Mouse (Mus musculus): ENCODE data around the gene Fbn1. TPM values are rescaled to one million over a fixed set of nuclear protein-coding genes. Genes with fewer than 3 reads are reported as not detected.

The Fbn1 gene
- polyA plus RNA-seq, 1 experiment from 2014 or later, result 5.7 TPM

- no peaks in the 10 kb centered on the region for H3K36me3 ChIP-seq (ENCODE audit: control insufficient read depth, insufficient read depth, low read length)
- WGBS, result 77% methylated on average over 3 of the region's 3 CpGs
- H3K27ac ChIP-seq (ENCODE audit: low read depth, low read length), result no peak overlapping the region
- H3K27me3 ChIP-seq (replicated peaks; ENCODE audit: control insufficient read depth, insufficient read depth, low read length), result no peaks in the 10 kb centered on the region
- DNase-seq (ENCODE audit: low spot score) (no peak), ATAC-seq (replicated peaks; ENCODE audit: low FRiP score) (no peak)
- no peak overlapping the region for H3K9ac ChIP-seq (ENCODE audit: low read depth, low read length)
- H3K4me3 ChIP-seq (ENCODE audit: low read depth, low read length), result no peak overlapping the region
- H3K9me3 ChIP-seq (ENCODE audit: control insufficient read depth, low read length), result no peaks in the 10 kb centered on the region
- no peak overlapping the region for H3K4me2 ChIP-seq
- no peaks in the 10 kb centered on the region for H3K4me1 ChIP-seq (replicated peaks; ENCODE audit: control insufficient read depth, insufficient read depth, low read length)
These were observed 30.4 kb downstream of the Fbn1 start for GRCm38 (mm10) chr2:125477367-125477766.

- H3K9me3 ChIP-seq (ENCODE audit: control insufficient read depth, low read length), result no peaks in the 10 kb centered on the region
- no peak for DNase-seq (ENCODE audit: low spot score)
- no peaks in the 10 kb centered on the region for H3K4me1 ChIP-seq (replicated peaks; ENCODE audit: control insufficient read depth, insufficient read depth, low read length)
- no peak overlapping the region for H3K4me3 ChIP-seq (ENCODE audit: low read depth, low read length)
- no peak for ATAC-seq (replicated peaks; ENCODE audit: low FRiP score)
- H3K36me3 ChIP-seq (ENCODE audit: control insufficient read depth, insufficient read depth, low read length), result no peaks in the 10 kb centered on the region
- H3K9ac ChIP-seq (ENCODE audit: low read depth, low read length), result no peak overlapping the region
- 78% methylated on average over 3 of the region's 3 CpGs for WGBS
- no peak overlapping the region for H3K27ac ChIP-seq (ENCODE audit: low read depth, low read length)
- H3K27me3 ChIP-seq (replicated peaks; ENCODE audit: control insufficient read depth, insufficient read depth, low read length), result no peaks in the 10 kb centered on the region
- H3K4me2 ChIP-seq, result no peak overlapping the region
These were observed 31.6 kb downstream of the Fbn1 start for GRCm38 (mm10) chr2:125476231-125476630.

GRCm38 (mm10) chr2:125474690-125475089, 33.1 kb downstream of the Fbn1 start:
- H3K4me1 ChIP-seq (replicated peaks; ENCODE audit: control insufficient read depth, insufficient read depth, low read length), result peaks cover 6% of the 10 kb centered on the region; the same call in 1 of the 2 replicates

GRCm38 (mm10) chr2:125473228-125473627, 34.6 kb downstream of the Fbn1 start:
- Histone ChIP-seq H3K9ac (ENCODE audit: low read depth, low read length) (no peak overlapping the region), H3K4me3 (ENCODE audit: low read depth, low read length) (no peak overlapping the region), H3K4me2 (no peak overlapping the region), H3K9me3 (ENCODE audit: control insufficient read depth, low read length) (no peaks in the 10 kb centered on the region), H3K4me1 (replicated peaks; ENCODE audit: control insufficient read depth, insufficient read depth, low read length) (peaks cover 6% of the 10 kb centered on the region; the same call in 1 of the 2 replicates), H3K36me3 (ENCODE audit: control insufficient read depth, insufficient read depth, low read length) (no peaks in the 10 kb centered on the region), H3K27ac (ENCODE audit: low read depth, low read length) (no peak overlapping the region), H3K27me3 (replicated peaks; ENCODE audit: control insufficient read depth, insufficient read depth, low read length) (no peaks in the 10 kb centered on the region)
- WGBS, result 66% methylated on average over 2 of the region's 2 CpGs
- ATAC-seq (replicated peaks; ENCODE audit: low FRiP score) (no peak), DNase-seq (ENCODE audit: low spot score) (no peak)

More at GRCm38 (mm10) chr2:125474690-125475089, 33.1 kb downstream of the Fbn1 start:
- Histone ChIP-seq H3K4me2 (no peak overlapping the region), H3K36me3 (ENCODE audit: control insufficient read depth, insufficient read depth, low read length) (no peaks in the 10 kb centered on the region), H3K9ac (ENCODE audit: low read depth, low read length) (no peak overlapping the region), H3K27me3 (replicated peaks; ENCODE audit: control insufficient read depth, insufficient read depth, low read length) (no peaks in the 10 kb centered on the region), H3K9me3 (ENCODE audit: control insufficient read depth, low read length) (no peaks in the 10 kb centered on the region), H3K27ac (ENCODE audit: low read depth, low read length) (no peak overlapping the region), H3K4me3 (ENCODE audit: low read depth, low read length) (no peak overlapping the region)
- 75% methylated on average over 5 of the region's 5 CpGs for WGBS
- no peak for DNase-seq (ENCODE audit: low spot score)
- no peak for ATAC-seq (replicated peaks; ENCODE audit: low FRiP score)

- H3K27ac ChIP-seq (ENCODE audit: low read depth, low read length), result no peak overlapping the region
These were observed 36.1 kb downstream of the Fbn1 start for GRCm38 (mm10) chr2:125471721-125472120.

GRCm38 (mm10) chr2:125470553-125471295, 37.1 kb downstream of the Fbn1 start:
- no peak for ATAC-seq (replicated peaks; ENCODE audit: low FRiP score)
- WGBS, result 42% methylated on average over 8 of the region's 8 CpGs
- no peak overlapping the region for H3K27ac ChIP-seq (ENCODE audit: low read depth, low read length)

More at GRCm38 (mm10) chr2:125471721-125472120, 36.1 kb downstream of the Fbn1 start:
- 86% methylated on average over 4 of the region's 4 CpGs for WGBS
- Histone ChIP-seq H3K4me2 (no peak overlapping the region), H3K4me3 (ENCODE audit: low read depth, low read length) (no peak overlapping the region), H3K9ac (ENCODE audit: low read depth, low read length) (no peak overlapping the region), H3K27me3 (replicated peaks; ENCODE audit: control insufficient read depth, insufficient read depth, low read length) (no peaks in the 10 kb centered on the region), H3K36me3 (ENCODE audit: control insufficient read depth, insufficient read depth, low read length) (no peaks in the 10 kb centered on the region), H3K9me3 (ENCODE audit: control insufficient read depth, low read length) (no peaks in the 10 kb centered on the region), H3K4me1 (replicated peaks; ENCODE audit: control insufficient read depth, insufficient read depth, low read length) (peaks cover 6% of the 10 kb centered on the region; the same call in 1 of the 2 replicates)
- no peak for DNase-seq (ENCODE audit: low spot score)
- no peak for ATAC-seq (replicated peaks; ENCODE audit: low FRiP score)

GRCm38 (mm10) chr2:125464036-125464435, 43.8 kb downstream of the Fbn1 start:
- ATAC-seq (replicated peaks; ENCODE audit: low FRiP score), result no peak

More at GRCm38 (mm10) chr2:125470553-125471295, 37.1 kb downstream of the Fbn1 start:
- DNase-seq (ENCODE audit: low spot score), result no peak
- H3K4me3 ChIP-seq (ENCODE audit: low read depth, low read length), result no peak overlapping the region
- no peaks in the 10 kb centered on the region for H3K36me3 ChIP-seq (ENCODE audit: control insufficient read depth, insufficient read depth, low read length)
- no peaks in the 10 kb centered on the region for H3K27me3 ChIP-seq (replicated peaks; ENCODE audit: control insufficient read depth, insufficient read depth, low read length)
- H3K4me1 ChIP-seq (replicated peaks; ENCODE audit: control insufficient read depth, insufficient read depth, low read length), result peaks cover 6% of the 10 kb centered on the region; the same call in 1 of the 2 replicates
- no peak overlapping the region for H3K4me2 ChIP-seq
- no peaks in the 10 kb centered on the region for H3K9me3 ChIP-seq (ENCODE audit: control insufficient read depth, low read length)
- no peak overlapping the region for H3K9ac ChIP-seq (ENCODE audit: low read depth, low read length)

GRCm38 (mm10) chr2:125459087-125459486, 48.7 kb downstream of the Fbn1 start:
- Histone ChIP-seq H3K4me1 (replicated peaks; ENCODE audit: control insufficient read depth, insufficient read depth, low read length) (no peaks in the 10 kb centered on the region), H3K9ac (ENCODE audit: low read depth, low read length) (no peak overlapping the region), H3K27me3 (replicated peaks; ENCODE audit: control insufficient read depth, insufficient read depth, low read length) (no peaks in the 10 kb centered on the region), H3K27ac (ENCODE audit: low read depth, low read length) (no peak overlapping the region), H3K9me3 (ENCODE audit: control insufficient read depth, low read length) (no peaks in the 10 kb centered on the region), H3K4me3 (ENCODE audit: low read depth, low read length) (no peak overlapping the region), H3K36me3 (ENCODE audit: control insufficient read depth, insufficient read depth, low read length) (no peaks in the 10 kb centered on the region), H3K4me2 (no peak overlapping the region)
- 80% methylated on average over 3 of the region's 3 CpGs for WGBS
- DNase-seq (ENCODE audit: low spot score) (no peak), ATAC-seq (replicated peaks; ENCODE audit: low FRiP score) (no peak)

More at GRCm38 (mm10) chr2:125464036-125464435, 43.8 kb downstream of the Fbn1 start:
- Histone ChIP-seq H3K27me3 (replicated peaks; ENCODE audit: control insufficient read depth, insufficient read depth, low read length) (no peaks in the 10 kb centered on the region), H3K4me3 (ENCODE audit: low read depth, low read length) (no peak overlapping the region), H3K9ac (ENCODE audit: low read depth, low read length) (no peak overlapping the region), H3K9me3 (ENCODE audit: control insufficient read depth, low read length) (no peaks in the 10 kb centered on the region), H3K36me3 (ENCODE audit: control insufficient read depth, insufficient read depth, low read length) (no peaks in the 10 kb centered on the region), H3K27ac (ENCODE audit: low read depth, low read length) (no peak overlapping the region), H3K4me2 (no peak overlapping the region), H3K4me1 (replicated peaks; ENCODE audit: control insufficient read depth, insufficient read depth, low read length) (no peaks in the 10 kb centered on the region)
- WGBS, result 54% methylated on average over 6 of the region's 6 CpGs
- no peak for DNase-seq (ENCODE audit: low spot score)

Measured in liver, embryonic 11.5 days (tissue).